Mouse (Mus musculus) E14TG2a.4 (cell line): Measurements from ENCODE around the gene Madd.

Source experiments
- H3K27me3 ChIP-seq: 2 replicates; pipeline ENCODE4 v1.6.1; 2014; ENCODE audit warnings: low read length, control low read depth; ENCODE audit not compliant: insufficient read depth
- H3K36me3 ChIP-seq: 2 replicates; pipeline ENCODE4 v1.6.1; 2014; ENCODE audit warnings: low read length, control low read depth; ENCODE audit not compliant: insufficient read depth
- H3K4me1 ChIP-seq: replicated peaks from 2 replicates; pipeline ENCODE4 v1.6.1; 2014; ENCODE audit warnings: low read depth, low read length, control low read depth
- H3K4me3 ChIP-seq: replicated peaks from 2 replicates; pipeline ENCODE4 v1.5.1; 2014; ENCODE audit warnings: mild to moderate bottlenecking, low read length
- H3K9me3 ChIP-seq: 2 replicates; pipeline ENCODE4 v1.6.1; 2014; ENCODE audit warnings: low read length, control low read depth
- CTCF ChIP-seq: conservative IDR thresholded peaks from 2 replicates; pipeline ENCODE4 v1.5.1; 2014; ENCODE audit warnings: low read length
- NANOG ChIP-seq: IDR thresholded peaks from 2 replicates; pipeline ENCODE4 v1.6.1; 2014; ENCODE audit warnings: borderline replicate concordance, low read length, mixed read lengths
- POU5F1 ChIP-seq: IDR thresholded peaks from 2 replicates; pipeline ENCODE4 v1.6.1; 2014; ENCODE audit warnings: low read length, borderline replicate concordance

Gene Madd

DNA sequence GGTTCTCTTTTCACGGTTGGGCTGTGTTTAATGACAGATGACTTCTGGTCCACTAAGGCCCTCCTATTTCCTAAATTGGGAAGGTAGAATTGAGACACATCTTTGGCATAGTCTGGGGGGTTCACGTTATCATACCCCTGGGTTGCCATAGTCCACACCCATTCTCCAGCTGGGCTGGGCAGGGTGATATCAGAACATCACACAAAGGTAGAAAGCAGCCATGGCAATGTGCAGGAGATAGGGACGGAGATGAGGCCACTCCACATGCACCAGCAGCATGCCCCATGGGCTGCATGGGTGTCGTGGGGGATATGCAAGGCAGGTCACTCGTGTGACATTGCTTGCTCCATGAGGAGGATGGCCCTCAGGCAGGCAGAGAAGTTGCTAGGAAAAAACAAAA lies 20.1 kb downstream of the Madd start:
- Histone ChIP-seq H3K27me3 (no peaks in the 10 kb centered on the region), H3K4me1 (peaks cover 12% of the 10 kb centered on the region)
- TF ChIP-seq NANOG (no peak), POU5F1 (no peak), CTCF (no peak)

DNA sequence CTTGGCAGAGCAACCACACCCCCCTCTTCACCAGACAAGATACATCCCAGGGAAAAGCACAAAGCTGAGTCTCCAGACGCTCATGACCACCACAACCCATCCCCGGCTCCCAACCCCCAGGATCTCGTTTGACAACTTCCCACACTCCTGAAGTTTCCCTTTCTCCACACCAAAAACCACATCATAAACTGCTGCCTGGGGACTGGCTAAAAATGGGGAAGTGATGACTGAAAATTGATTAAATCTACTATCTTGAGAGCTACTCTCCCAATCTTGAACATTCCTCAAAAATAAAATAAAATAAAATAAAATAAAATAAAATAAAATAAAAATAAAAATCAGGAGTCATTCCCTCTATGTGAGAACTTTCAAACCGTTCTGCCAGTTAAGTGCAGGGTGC lies 20.7 kb downstream of the Madd start:
- H3K27me3 ChIP-seq: no peaks in the 10 kb centered on the region
- H3K9me3 ChIP-seq: no peaks in the 10 kb centered on the region
- H3K4me3 ChIP-seq: no peak overlapping the region
- peaks cover 18% of the 10 kb centered on the region for H3K36me3 ChIP-seq
- H3K4me1 ChIP-seq: peaks cover 12% of the 10 kb centered on the region
- no peak for TF ChIP-seq CTCF
- TF ChIP-seq POU5F1: no peak
- no peak for TF ChIP-seq NANOG

More for the DNA sequence above, 20.1 kb downstream of the Madd start:
- H3K4me3 ChIP-seq: no peak overlapping the region
- H3K36me3 ChIP-seq: peaks cover 18% of the 10 kb centered on the region
- no peaks in the 10 kb centered on the region for H3K9me3 ChIP-seq

DNA sequence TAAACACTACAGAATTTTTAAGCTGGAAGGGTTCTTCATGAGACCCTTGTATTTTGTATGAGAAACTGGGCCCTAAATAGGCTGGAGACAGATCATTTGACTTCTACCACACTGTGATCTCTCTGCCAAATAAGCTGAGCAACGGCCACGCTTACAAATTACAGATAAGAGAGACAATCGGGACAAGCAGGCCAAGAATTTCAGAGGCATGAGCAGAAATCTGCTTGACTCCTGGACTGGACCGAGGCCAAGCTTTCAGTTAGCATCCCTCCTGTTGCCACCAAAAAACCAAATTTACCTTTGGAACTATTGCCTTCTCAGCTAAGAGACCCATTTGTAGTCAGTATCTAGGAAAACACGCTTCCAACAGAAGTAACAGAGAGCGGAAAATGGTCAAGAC lies 23.0 kb downstream of the Madd start:
- H3K9me3 ChIP-seq: no peaks in the 10 kb centered on the region
- peaks cover 10% of the 10 kb centered on the region; the same call in 1 of the 2 replicates for H3K36me3 ChIP-seq
- no peak for TF ChIP-seq POU5F1
- TF ChIP-seq NANOG: no peak
- no peak for TF ChIP-seq CTCF
- no peak overlapping the region for H3K4me3 ChIP-seq
- no peaks in the 10 kb centered on the region for H3K27me3 ChIP-seq
- peaks cover 12% of the 10 kb centered on the region for H3K4me1 ChIP-seq

DNA sequence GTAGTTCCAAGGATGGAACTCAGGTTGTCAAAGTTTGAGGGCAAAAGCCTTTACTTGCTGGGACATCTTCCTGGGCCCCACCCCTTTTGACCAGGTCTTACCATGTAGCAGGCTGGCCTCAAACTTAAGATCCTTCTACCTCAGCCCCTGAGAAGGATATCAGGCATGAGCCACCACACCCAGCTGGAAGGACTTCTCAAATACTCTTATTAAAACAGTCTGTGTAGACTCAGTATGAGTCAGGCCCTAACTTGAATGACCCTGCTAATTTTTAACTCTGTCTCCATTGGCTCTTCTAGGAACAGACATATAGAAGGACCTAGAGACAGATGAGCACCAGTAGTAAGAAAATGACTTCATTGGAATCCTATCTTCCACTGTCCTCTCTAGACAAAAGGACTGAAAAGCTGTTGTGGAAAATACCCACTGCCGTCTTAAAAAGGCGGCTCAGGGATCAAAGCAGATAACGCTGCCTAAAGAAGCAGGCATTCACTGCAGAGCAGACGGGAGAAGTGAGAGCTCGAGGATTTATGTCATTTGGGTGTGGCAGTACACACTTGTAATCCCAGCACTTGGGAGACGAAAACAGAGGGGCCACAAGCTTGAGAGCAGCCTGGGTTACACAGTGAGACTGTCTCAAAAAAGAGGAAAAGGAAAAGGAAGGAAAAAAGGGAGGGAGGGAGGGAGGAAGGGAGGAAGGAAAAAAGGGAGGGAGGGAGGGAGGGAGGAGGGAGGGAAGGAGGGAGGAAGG lies 26.5 kb downstream of the Madd start:
- peaks cover 12% of the 10 kb centered on the region for H3K4me1 ChIP-seq
- no peaks in the 10 kb centered on the region for H3K27me3 ChIP-seq
- H3K4me3 ChIP-seq: no peak overlapping the region
- no peaks in the 10 kb centered on the region for H3K9me3 ChIP-seq
- no peak for TF ChIP-seq NANOG
- no peak for TF ChIP-seq CTCF
- H3K36me3 ChIP-seq: peaks cover 3% of the 10 kb centered on the region; the same call in 1 of the 2 replicates

DNA sequence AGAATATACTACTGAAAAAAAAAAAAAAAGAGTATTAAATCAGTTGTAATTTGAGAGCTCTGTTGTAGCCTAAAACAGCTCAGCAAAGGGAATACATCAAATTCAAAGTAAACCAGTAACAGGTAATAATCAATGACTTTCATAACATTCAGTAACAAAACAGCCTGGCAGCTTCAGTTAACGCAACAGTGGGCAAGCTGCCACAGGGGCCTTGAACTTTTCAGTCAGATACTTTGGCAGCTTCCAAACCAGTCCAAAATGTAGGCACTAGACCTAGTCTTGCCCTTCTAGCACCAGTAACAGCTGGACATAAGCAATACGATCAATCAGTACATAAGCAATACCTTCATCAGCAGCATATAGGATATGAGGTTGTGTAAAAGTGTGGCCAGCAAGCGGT lies 29.5 kb downstream of the Madd start:
- no peaks in the 10 kb centered on the region for H3K27me3 ChIP-seq
- TF ChIP-seq CTCF (no peak), POU5F1 (no peak), NANOG (no peak)
- no peaks in the 10 kb centered on the region; the same call in 1 of the 2 replicates for H3K4me1 ChIP-seq
- H3K4me3 ChIP-seq: no peak overlapping the region
- H3K9me3 ChIP-seq: no peaks in the 10 kb centered on the region
- no peaks in the 10 kb centered on the region; the same call in 1 of the 2 replicates for H3K36me3 ChIP-seq

DNA sequence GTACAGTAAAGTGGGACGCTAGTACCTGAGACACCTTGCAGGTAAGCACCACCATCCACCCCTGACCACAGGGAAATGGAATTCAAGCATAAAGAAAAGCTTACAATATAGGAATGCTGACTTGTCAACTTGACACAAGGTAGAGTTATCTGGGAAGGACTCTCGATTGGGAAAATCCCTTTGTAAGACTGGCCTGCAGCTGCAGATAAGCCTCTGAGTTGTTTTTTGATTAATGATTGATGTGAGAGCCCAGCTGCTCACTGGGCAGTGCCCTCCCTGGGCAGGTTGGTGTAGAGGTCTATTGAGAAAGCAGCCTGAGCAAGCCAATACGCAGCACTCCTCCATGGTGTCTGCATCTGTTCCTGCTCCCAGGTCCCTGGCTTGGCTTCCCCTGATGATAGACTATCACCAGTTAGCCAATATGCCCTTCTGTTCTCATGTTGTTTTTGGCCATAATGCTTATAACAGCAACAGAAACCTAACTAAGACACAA lies 30.7 kb downstream of the Madd start:
- Histone ChIP-seq H3K4me1 (no peaks in the 10 kb centered on the region; the same call in 1 of the 2 replicates), H3K9me3 (no peaks in the 10 kb centered on the region), H3K4me3 (no peak overlapping the region), H3K36me3 (no peaks in the 10 kb centered on the region), H3K27me3 (no peaks in the 10 kb centered on the region)
- TF ChIP-seq CTCF (no peak), NANOG (no peak), POU5F1 (no peak)

DNA sequence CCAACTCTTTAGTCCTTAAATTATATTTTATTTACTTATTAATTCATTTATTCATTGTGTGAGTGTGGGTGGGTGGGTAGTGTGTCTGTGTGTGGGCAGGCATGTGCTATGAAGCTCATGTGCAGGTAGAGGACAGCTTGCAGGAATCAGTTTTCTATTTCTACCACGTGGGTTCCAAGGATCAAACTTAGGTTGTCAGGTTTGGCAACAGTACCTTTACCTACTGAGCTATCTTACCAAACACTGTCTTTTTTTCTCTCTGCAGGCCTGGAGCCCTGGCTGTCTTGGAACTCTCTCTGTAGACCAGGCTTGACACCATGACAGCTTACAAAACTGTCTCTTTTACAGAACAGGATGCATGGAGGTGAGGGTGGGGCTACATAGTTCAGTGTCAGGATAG lies 32.3 kb downstream of the Madd start:
- no peak for TF ChIP-seq NANOG
- no peak for TF ChIP-seq POU5F1
- TF ChIP-seq CTCF: no peak
- Histone ChIP-seq H3K27me3 (no peaks in the 10 kb centered on the region), H3K36me3 (no peaks in the 10 kb centered on the region), H3K9me3 (no peaks in the 10 kb centered on the region), H3K4me3 (no peak overlapping the region), H3K4me1 (no peaks in the 10 kb centered on the region; the same call in 1 of the 2 replicates)

DNA sequence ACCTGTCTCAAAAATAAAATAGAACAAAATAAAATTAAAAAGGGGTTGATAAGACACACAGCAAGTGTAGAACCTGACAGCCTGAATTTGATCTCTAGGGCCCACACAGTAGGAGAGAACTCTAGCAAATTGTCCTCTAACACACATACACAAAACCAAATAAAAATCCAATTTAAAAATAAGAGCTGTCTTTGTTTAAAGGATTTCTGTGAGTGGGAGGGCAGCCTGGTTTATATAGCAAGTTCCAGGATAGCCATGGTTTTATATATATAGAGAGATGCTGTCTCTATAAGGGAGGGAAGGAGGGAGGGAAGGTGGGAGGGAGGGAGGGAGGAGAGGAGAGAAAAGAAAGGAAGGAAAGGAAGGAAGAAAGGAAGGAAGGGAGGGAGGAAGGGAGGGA lies 35.5 kb downstream of the Madd start:
- Histone ChIP-seq H3K9me3 (no peaks in the 10 kb centered on the region), H3K36me3 (no peaks in the 10 kb centered on the region), H3K27me3 (no peaks in the 10 kb centered on the region), H3K4me1 (no peaks in the 10 kb centered on the region; the same call in 1 of the 2 replicates), H3K4me3 (no peak overlapping the region)
- no peak for TF ChIP-seq CTCF
- TF ChIP-seq NANOG: no peak
- TF ChIP-seq POU5F1: no peak
